Mouse (Mus musculus): ENCODE measurements around the gene Git1. TPM values are rescaled to one million over a fixed set of nuclear protein-coding genes. Genes with fewer than 3 reads are reported as not detected.

The Git1 gene
- total RNA-seq, 1 experiment from 2014 or later, result 13.6 TPM

Other genes with a start within 250 kb of the Git1 start
- 0.19 to 1.1 TPM in 2 of 3 replicates, not detected in the other for gene Coro6, start 31.2 kb upstream of the Git1 start, total RNA-seq (2017)
- 0.58 TPM in 1 of 3 replicates, not detected in the others for gene Ankrd13b, start 3.9 kb upstream of the Git1 start, total RNA-seq (2017)
- gene Abhd15, start 21.6 kb downstream of the Git1 start, total RNA-seq (2017), result 3.7 to 13.8 TPM (median 7.7 TPM) in 3 replicates
- 0.68 TPM in 1 of 3 replicates, not detected in the others for gene Trp53i13, start 22.4 kb downstream of the Git1 start, total RNA-seq (2017)
- gene Gm10392, start 25.6 kb downstream of the Git1 start, total RNA-seq (2017), result not detected in 3 replicates
- gene Taok1, start 114.3 kb downstream of the Git1 start, total RNA-seq (2017), result 63.1 to 91.5 TPM (median 68.0 TPM) in 3 replicates
- 135 to 169 TPM (median 146 TPM) in 3 replicates for gene Nufip2, start 192.6 kb downstream of the Git1 start, total RNA-seq (2017)
- gene Cryba1, start 231.7 kb downstream of the Git1 start, total RNA-seq (2017), result not detected in 3 replicates